Mouse (Mus musculus) testis, adult 2 months (tissue): ENCODE measurements around the gene Pdlim1. TPM values are rescaled to one million over a fixed set of nuclear protein-coding genes. Genes with fewer than 3 reads are reported as not detected.
A peak's percentile ranks its signal among the peaks of the same experiment; 100 is the strongest.

Experiments
- H3K27ac ChIP-seq: fragments of 200-500 bp; 2 replicates; pipeline ENCODE4 v1.5.1; 2012; ENCODE audit warnings: low read depth, low read length; ENCODE audit not compliant: control insufficient read depth, insufficient read depth
- H3K27me3 ChIP-seq: fragments of 200-500 bp; 2 replicates; pipeline ENCODE4 v1.6.1; 2012; ENCODE audit warnings: mild to moderate bottlenecking, low read length, moderate library complexity; ENCODE audit not compliant: control insufficient read depth, insufficient read depth
- H3K36me3 ChIP-seq: fragments of 200-500 bp; 2 replicates; pipeline ENCODE4 v1.6.1; 2012; ENCODE audit warnings: mild to moderate bottlenecking, low read length; ENCODE audit not compliant: control insufficient read depth, insufficient read depth
- H3K4me1 ChIP-seq: fragments of 200-500 bp; 2 replicates; pipeline ENCODE4 v1.6.1; 2012; ENCODE audit warnings: low read length; ENCODE audit not compliant: control insufficient read depth, insufficient read depth
- H3K4me3 ChIP-seq: fragments of 200-500 bp; 2 replicates; pipeline ENCODE4 v1.5.1; 2012; ENCODE audit warnings: low read depth, mild to moderate bottlenecking, low read length, moderate library complexity, mixed read lengths; ENCODE audit not compliant: control insufficient read depth
- CTCF ChIP-seq: fragments of 200-500 bp; IDR thresholded peaks from 2 replicates; pipeline ENCODE4 v1.5.1; 2012; ENCODE audit warnings: low read depth, mild to moderate bottlenecking, inconsistent platforms, low read length, moderate library complexity; ENCODE audit not compliant: control insufficient read depth, insufficient read depth, insufficient replicate concordance
- POLR2A ChIP-seq: fragments of 200-500 bp; IDR thresholded peaks from 2 replicates; pipeline ENCODE4 v1.6.1; 2012; ENCODE audit warnings: low read depth, mild to moderate bottlenecking, inconsistent platforms, low read length, moderate library complexity; ENCODE audit not compliant: control insufficient read depth
- polyA plus RNA-seq: library from polyadenylated mRNA; depleted of rRNA; stranded (reverse); fragments of >200 nt; gene quantifications from 2 replicates; pipeline ENCODE4 v1.2.3, GENCODE M21; 2012

The Pdlim1 gene
- polyA plus RNA-seq, 1 experiment, result 8.8 TPM

GRCm38 (mm10) chr19:40284704-40285103 is 13.1 kb upstream of the Pdlim1 start:
- Histone ChIP-seq H3K4me3 (no peak overlapping the region), H3K4me1 (no peaks in the 10 kb centered on the region), H3K27me3 (no peaks in the 10 kb centered on the region), H3K36me3 (no peaks in the 10 kb centered on the region), H3K27ac (no peak overlapping the region)
- TF ChIP-seq CTCF (no peak), POLR2A (no peak)

- TF ChIP-seq CTCF (no peak), POLR2A (no peak)
- Histone ChIP-seq H3K36me3 (no peaks in the 10 kb centered on the region), H3K4me3 (no peak overlapping the region)
Measured at GRCm38 (mm10) chr19:40283415-40283814, 11.8 kb upstream of the Pdlim1 start.

GRCm38 (mm10) chr19:40278372-40279023 is 6.9 kb upstream of the Pdlim1 start:
- Histone ChIP-seq H3K4me3 (no peak overlapping the region), H3K27me3 (peaks cover 3% of the 10 kb centered on the region; the same call in 1 of the 2 replicates), H3K4me1 (peaks cover 5% of the 10 kb centered on the region), H3K27ac (no peak overlapping the region), H3K36me3 (no peaks in the 10 kb centered on the region)
- TF ChIP-seq CTCF, result no peak

More at GRCm38 (mm10) chr19:40283415-40283814, 11.8 kb upstream of the Pdlim1 start:
- Histone ChIP-seq H3K27ac (no peak overlapping the region), H3K4me1 (no peaks in the 10 kb centered on the region), H3K27me3 (no peaks in the 10 kb centered on the region)

- no peak for TF ChIP-seq CTCF
- TF ChIP-seq POLR2A, result no peak
- Histone ChIP-seq H3K4me1 (peaks cover 5% of the 10 kb centered on the region), H3K27me3 (peaks cover 3% of the 10 kb centered on the region; the same call in 1 of the 2 replicates), H3K4me3 (no peak overlapping the region), H3K27ac (no peak overlapping the region), H3K36me3 (no peaks in the 10 kb centered on the region)
Measured at GRCm38 (mm10) chr19:40277494-40277893, 5.9 kb upstream of the Pdlim1 start.

GRCm38 (mm10) chr19:40275401-40276188 is 4.0 kb upstream of the Pdlim1 start:
- Histone ChIP-seq H3K27ac (no peak overlapping the region), H3K27me3 (peaks cover 3% of the 10 kb centered on the region; the same call in 1 of the 2 replicates)

GRCm38 (mm10) chr19:40272674-40273073 is 1.0 kb upstream of the Pdlim1 start:
- H3K4me1 ChIP-seq, result peaks cover 21% of the 10 kb centered on the region
- H3K4me3 ChIP-seq, result no peak overlapping the region
- TF ChIP-seq POLR2A (no peak), CTCF (no peak)
- H3K27me3 ChIP-seq, result peaks cover 3% of the 10 kb centered on the region; the same call in 1 of the 2 replicates
- no peak overlapping the region for H3K27ac ChIP-seq
- H3K36me3 ChIP-seq, result no peaks in the 10 kb centered on the region

More at GRCm38 (mm10) chr19:40275401-40276188, 4.0 kb upstream of the Pdlim1 start:
- no peaks in the 10 kb centered on the region for H3K36me3 ChIP-seq
- H3K4me1 ChIP-seq, result peaks cover 17% of the 10 kb centered on the region
- TF ChIP-seq POLR2A (no peak), CTCF (no peak)
- no peak overlapping the region for H3K4me3 ChIP-seq

GRCm38 (mm10) chr19:40270351-40271307 is 1.0 kb downstream of the Pdlim1 start:
- no peak for TF ChIP-seq CTCF
- no peak for TF ChIP-seq POLR2A
- H3K27ac ChIP-seq, result no peak overlapping the region
- peaks cover 16% of the 10 kb centered on the region for H3K4me1 ChIP-seq
- peak overlapping the region; percentile 79 for H3K4me3 ChIP-seq
- H3K27me3 ChIP-seq, result no peaks in the 10 kb centered on the region
- no peaks in the 10 kb centered on the region for H3K36me3 ChIP-seq
